Mouse (Mus musculus) hindbrain, embryonic 11.5 days (tissue): ENCODE results near the gene Adipor1. TPM values are rescaled to one million over a fixed set of nuclear protein-coding genes. Genes with fewer than 3 reads are reported as not detected.

Source experiments
- ATAC-seq: fragments of 200-750 bp; cut with Nextera tagmentation; 2 replicates; pipeline ENCODE4 v1.8.0; 2017; ENCODE audit warnings: mild to moderate bottlenecking, moderate TSS enrichment, moderate library complexity; ENCODE audit not compliant: low FRiP score
- DNase-seq: peaks from one replicate; pipeline ENCODE4 v3.0.0-alpha.2; 2015; ENCODE audit warnings: low spot score
- H3K27ac ChIP-seq: fragments of 300-500 bp; sonication (generic); 2 replicates; pipeline ENCODE4 v1.5.1; 2014; ENCODE audit warnings: mild to moderate bottlenecking, low read depth, low read length
- H3K27me3 ChIP-seq: fragments of 300-500 bp; sonication (generic); 2 replicates; pipeline ENCODE4 v1.6.1; 2014; ENCODE audit warnings: mild to moderate bottlenecking, low read length, moderate library complexity, mixed read lengths; ENCODE audit not compliant: control insufficient read depth, insufficient read depth
- H3K36me3 ChIP-seq: fragments of 300-500 bp; sonication (generic); 2 replicates; pipeline ENCODE4 v1.6.1; 2014; ENCODE audit warnings: mild to moderate bottlenecking, low read length, moderate library complexity, mixed read lengths; ENCODE audit not compliant: control insufficient read depth, insufficient read depth
- H3K4me1 ChIP-seq: fragments of 300-500 bp; sonication (generic); replicated peaks from 2 replicates; pipeline ENCODE4 v1.6.1; 2014; ENCODE audit warnings: low read length, mixed read lengths; ENCODE audit not compliant: control insufficient read depth, insufficient read depth
- H3K4me2 ChIP-seq: fragments of 300-500 bp; sonication (generic); replicated peaks from 2 replicates; pipeline ENCODE4 v1.6.1; 2014; ENCODE audit warnings: mild to moderate bottlenecking, low read depth, low read length
- H3K4me3 ChIP-seq: fragments of 300-500 bp; sonication (generic); 2 replicates; pipeline ENCODE4 v1.5.1; 2014; ENCODE audit warnings: low read depth, low read length
- H3K9ac ChIP-seq: fragments of 300-500 bp; sonication (generic); 2 replicates; pipeline ENCODE4 v1.6.1; 2014; ENCODE audit warnings: low read depth, low read length
- H3K9me3 ChIP-seq: fragments of 300-500 bp; sonication (generic); 2 replicates; pipeline ENCODE4 v1.6.1; 2016; ENCODE audit warnings: low read length; ENCODE audit not compliant: control insufficient read depth
- WGBS: fragments of 180-500 bp; shearing (Covaris S2); extraction: QIAGEN DNeasy Blood & Tissue Kit; methylation state at CpG from one replicate; pipeline ENCODE4 v1.1.7; 2014; 5-methylcytosine and 5-hydroxymethylcytosine counted together
- polyA plus RNA-seq: library from polyadenylated mRNA; unstranded; fragments of >200 nt; fragmentation: Nextera tagmentation; extraction: Ambion mirVana; gene quantifications from 2 replicates; pipeline ENCODE4 v1.2.1, GENCODE M21; 2014

The Adipor1 gene
- polyA plus RNA-seq, 1 experiment from 2014 or later, result 81.7 TPM

DNA sequence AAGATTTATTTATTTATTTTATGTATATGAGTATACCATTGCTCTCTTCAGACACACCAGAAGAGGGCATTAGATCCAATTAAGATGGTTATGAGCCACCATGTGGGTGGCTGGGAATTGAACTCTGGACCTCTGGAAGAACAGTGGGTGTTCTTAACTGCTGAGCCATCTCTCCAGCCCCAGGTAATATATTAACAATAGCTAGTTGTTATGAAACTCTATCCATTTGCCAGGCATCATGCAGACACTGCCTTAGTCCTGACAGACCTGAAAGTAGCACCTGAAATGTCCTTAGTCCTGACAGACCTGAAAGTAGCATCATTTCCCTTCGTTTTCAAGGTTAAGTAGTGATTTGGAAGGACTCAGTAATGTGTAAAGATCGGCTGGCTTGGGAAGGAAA lies 1.1 kb upstream of the Adipor1 start:
- DNase-seq (no peak), ATAC-seq (no peak)
- Histone ChIP-seq H3K9me3 (no peaks in the 10 kb centered on the region), H3K27me3 (no peaks in the 10 kb centered on the region), H3K4me1 (peaks cover 5% of the 10 kb centered on the region; the same call in 1 of the 2 replicates), H3K4me3 (no peak overlapping the region), H3K36me3 (0 out of 2 replicates have a peak, but pooled peaks cover 2% of the 10 kb centered on the region), H3K9ac (no peak overlapping the region; the same call in 1 of the 2 replicates), H3K27ac (no peak overlapping the region), H3K4me2 (peak overlapping the region; percentile 27; the same call in 1 of the 2 replicates)
- 51% methylated on average over 2 of the region's 2 CpGs for WGBS

DNA sequence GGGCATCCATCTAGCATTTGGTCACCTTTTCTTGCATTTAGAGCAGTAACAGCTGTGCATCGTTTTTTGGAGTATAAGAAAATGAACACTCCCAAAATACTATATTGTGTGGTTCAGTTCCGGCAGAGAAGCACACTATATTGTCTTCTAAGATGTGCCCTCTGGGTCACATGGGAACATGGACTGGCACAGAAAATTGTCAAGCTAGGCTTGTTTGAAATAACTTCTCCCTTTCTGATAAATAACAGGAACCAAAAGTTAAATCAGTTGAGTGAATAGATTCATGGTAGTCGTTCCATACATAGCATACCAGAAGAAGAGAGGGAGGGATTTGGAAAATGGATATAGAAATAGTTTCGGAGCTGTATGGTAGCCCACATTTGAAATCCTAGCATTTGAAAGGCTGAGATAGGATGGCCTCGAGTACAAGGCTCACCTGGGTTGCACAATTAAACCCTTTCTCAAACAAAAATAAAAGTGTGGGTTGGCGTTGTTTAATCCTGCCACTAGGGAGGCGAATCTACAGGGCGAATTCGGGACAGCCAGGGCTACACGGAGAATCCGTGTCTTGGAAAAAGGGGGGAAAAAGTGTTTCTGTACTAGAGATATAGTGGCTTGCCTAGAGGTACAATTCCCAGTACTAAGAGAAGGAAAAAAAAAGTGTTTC lies 544 bp upstream of the Adipor1 start:
- Histone ChIP-seq H3K36me3 (no peaks in the 10 kb centered on the region), H3K27me3 (no peaks in the 10 kb centered on the region), H3K4me3 (peak overlapping the region; percentile 90), H3K4me1 (peaks cover 5% of the 10 kb centered on the region; the same call in 1 of the 2 replicates), H3K27ac (0 out of 2 replicates have a peak overlapping the region, but pooled peaks have one; percentile 24), H3K9ac (peak overlapping the region; percentile 2), H3K9me3 (no peaks in the 10 kb centered on the region), H3K4me2 (peak overlapping the region; percentile 27)
- ATAC-seq, result peak; percentile 54
- DNase-seq, result no peak
- 14% methylated on average over 11 of the region's 11 CpGs for WGBS

DNA sequence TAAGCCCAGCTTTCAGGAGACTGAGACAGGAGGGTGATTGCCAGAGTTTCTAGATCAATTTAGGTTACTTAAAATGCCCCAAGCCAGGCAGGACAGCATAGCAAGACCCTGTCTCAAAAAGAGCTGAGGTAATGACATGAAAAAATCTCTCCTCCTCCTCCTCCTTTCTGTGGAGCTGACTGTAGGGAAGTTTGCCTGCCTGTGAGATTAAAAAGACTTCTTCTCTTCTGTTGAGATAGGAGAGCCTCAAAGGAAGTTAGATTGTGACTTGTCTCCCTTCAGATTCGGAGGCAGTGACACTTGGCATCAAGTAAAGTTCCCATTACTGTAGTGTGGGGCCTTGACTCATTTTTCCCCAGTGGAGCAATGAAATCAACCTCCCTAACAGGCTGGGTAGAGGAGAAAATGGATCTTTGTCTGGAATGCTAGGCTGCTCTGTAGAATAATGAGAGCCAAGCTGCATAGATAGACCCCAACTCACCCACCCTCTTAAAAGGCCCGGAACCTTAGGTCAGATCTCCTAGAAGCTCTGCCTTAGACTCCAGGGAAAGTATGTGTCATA lies 3.3 kb downstream of the Adipor1 start:
- H3K9me3 ChIP-seq, result no peaks in the 10 kb centered on the region
- ATAC-seq (no peak), DNase-seq (no peak)
- H3K9ac ChIP-seq, result no peak overlapping the region
- H3K4me3 ChIP-seq, result no peak overlapping the region
- no peak overlapping the region for H3K4me2 ChIP-seq
- H3K27ac ChIP-seq, result no peak overlapping the region
- 86% methylated on average over 2 of the region's 2 CpGs for WGBS
- H3K4me1 ChIP-seq, result peaks cover 5% of the 10 kb centered on the region; the same call in 1 of the 2 replicates
- no peaks in the 10 kb centered on the region for H3K27me3 ChIP-seq
- no peaks in the 10 kb centered on the region for H3K36me3 ChIP-seq

DNA sequence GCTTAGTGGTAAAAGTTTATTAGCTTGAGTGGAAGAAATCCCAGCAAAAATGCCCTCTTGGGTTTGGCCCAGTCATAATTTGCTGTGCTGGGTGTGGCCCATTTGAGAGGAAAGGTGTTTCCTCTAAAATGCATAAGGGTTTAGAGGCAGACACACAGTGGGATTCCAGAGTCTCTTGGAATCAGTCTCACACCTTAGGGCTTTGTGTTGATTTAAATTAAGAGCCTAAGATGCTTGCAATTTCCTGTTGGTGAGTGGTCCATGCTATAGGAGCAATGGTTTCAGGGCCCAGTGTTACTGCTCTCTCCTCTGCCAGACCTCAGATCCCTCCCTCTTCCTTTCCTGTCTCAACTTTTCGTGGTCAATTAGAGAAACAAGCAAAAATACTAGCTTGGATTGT lies 4.0 kb downstream of the Adipor1 start:
- no peaks in the 10 kb centered on the region for H3K36me3 ChIP-seq
- H3K4me3 ChIP-seq, result no peak overlapping the region
- no peak overlapping the region for H3K27ac ChIP-seq
- no peaks in the 10 kb centered on the region for H3K9me3 ChIP-seq
- 80% methylated on average over 1 of the region's 1 CpGs for WGBS
- no peak overlapping the region for H3K4me2 ChIP-seq
- peaks cover 5% of the 10 kb centered on the region; the same call in 1 of the 2 replicates for H3K4me1 ChIP-seq
- H3K27me3 ChIP-seq, result no peaks in the 10 kb centered on the region
- ATAC-seq (no peak), DNase-seq (no peak)
- no peak overlapping the region for H3K9ac ChIP-seq

DNA sequence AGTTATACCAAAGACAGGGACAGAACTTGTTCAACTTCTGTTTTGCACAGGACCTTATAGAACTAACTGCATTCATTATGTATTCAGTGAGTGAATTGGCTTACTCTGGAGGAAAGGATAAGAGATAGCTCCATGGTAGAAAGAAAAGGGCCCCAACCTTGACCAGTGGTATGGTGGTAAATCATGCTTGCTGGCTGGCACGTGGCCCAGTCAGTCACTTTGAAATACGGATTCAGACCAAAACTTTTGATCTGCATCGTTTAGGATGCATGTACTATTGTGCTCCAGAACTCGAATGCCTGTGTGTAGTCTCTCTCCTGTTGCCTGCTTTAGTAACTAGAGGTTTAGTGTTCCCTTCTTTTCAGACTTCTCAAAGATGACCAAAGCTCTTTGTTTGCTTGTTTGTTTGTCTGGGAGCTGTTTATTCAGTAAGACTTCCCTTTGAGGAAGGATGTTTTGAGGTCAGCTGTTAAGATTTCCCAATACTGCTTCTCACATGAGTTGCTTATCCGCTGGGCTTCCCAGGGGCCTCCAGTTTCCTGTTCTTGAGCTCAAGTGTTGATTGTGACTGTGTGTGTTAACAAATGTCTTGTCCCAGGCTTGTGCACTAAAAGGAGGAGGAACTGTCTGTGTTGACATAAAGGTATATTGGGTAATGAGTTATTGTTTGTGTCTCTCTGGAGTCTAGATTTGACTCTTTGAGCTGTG lies 4.7 kb downstream of the Adipor1 start:
- WGBS, result 78% methylated on average over 5 of the region's 5 CpGs
- Histone ChIP-seq H3K36me3 (0 out of 2 replicates have a peak, but pooled peaks cover 3% of the 10 kb centered on the region), H3K27ac (no peak overlapping the region), H3K4me2 (no peak overlapping the region), H3K9me3 (no peaks in the 10 kb centered on the region), H3K27me3 (no peaks in the 10 kb centered on the region), H3K4me3 (no peak overlapping the region), H3K9ac (no peak overlapping the region), H3K4me1 (peaks cover 5% of the 10 kb centered on the region; the same call in 1 of the 2 replicates)
- DNase-seq, result no peak
- ATAC-seq, result no peak

DNA sequence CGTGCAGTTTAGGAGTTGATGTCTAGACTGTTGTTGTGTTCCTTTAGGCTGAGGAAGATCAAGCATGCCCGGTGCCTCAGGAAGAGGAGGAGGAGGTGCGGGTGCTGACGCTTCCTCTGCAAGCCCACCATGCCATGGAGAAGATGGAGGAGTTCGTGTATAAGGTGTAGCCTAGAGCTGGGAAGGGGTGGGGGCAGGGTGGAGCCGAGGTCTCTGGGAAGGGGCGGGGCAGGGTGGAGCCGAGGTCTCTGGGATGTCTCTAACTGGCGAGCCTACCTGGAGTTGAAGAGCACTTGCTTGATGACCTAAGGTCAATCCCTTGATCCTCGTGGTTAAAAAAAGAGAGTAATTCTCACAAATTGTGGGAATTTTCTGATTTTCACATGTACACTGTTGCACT lies 8.7 kb downstream of the Adipor1 start:
- Histone ChIP-seq H3K4me2 (no peak overlapping the region), H3K4me3 (no peak overlapping the region), H3K36me3 (0 out of 2 replicates have a peak, but pooled peaks cover 9% of the 10 kb centered on the region), H3K27ac (no peak overlapping the region), H3K27me3 (no peaks in the 10 kb centered on the region), H3K9ac (no peak overlapping the region), H3K4me1 (no peaks in the 10 kb centered on the region), H3K9me3 (no peaks in the 10 kb centered on the region)
- DNase-seq, result no peak
- ATAC-seq, result no peak
- WGBS, result 79% methylated on average over 10 of the region's 10 CpGs

DNA sequence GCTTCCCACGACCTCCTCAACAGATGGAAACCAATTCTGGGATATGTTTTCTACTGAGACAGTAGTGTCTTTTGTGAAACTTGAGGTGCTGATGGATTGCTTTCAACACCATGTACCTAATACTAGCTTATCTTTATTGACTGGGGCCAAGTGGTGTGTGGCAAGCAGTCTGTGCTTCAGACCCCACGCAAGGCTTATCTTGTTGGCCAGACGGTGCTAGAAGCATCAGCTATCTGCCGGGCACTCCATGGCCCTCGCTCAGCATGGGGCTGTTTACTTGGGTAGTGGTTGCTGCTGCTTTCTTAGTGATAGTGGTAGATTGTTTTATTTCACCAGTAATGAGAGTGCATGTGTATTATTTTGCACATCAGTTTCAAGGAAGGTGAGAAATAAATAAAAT lies 11.1 kb downstream of the Adipor1 start:
- Histone ChIP-seq H3K27me3 (no peaks in the 10 kb centered on the region), H3K4me1 (no peaks in the 10 kb centered on the region), H3K9ac (no peak overlapping the region), H3K4me3 (no peak overlapping the region), H3K36me3 (0 out of 2 replicates have a peak, but pooled peaks cover 9% of the 10 kb centered on the region), H3K27ac (no peak overlapping the region), H3K4me2 (no peak overlapping the region), H3K9me3 (no peaks in the 10 kb centered on the region)
- DNase-seq (no peak), ATAC-seq (no peak)
- 79% methylated on average over 5 of the region's 5 CpGs for WGBS

DNA sequence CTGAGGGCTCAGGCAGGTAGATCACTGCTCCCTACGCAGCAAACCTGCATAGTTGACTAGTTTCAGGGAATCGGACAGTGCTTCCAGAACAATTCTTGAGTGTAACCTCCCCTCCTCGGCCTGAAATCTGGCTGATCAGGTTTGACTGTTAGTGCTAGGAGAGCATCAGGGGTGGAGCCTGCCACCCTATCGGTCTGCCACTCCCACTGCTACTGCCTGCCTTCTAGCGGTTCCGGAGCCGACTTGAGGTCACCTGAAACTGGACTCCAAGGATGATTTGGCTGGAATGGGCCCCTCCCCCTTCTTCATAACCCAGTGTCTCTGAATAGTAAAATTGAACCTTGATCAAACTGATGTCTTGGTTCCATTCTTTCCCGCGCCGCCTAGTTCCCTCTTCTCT lies 17.8 kb downstream of the Adipor1 start:
- no peak for DNase-seq
- Histone ChIP-seq H3K4me1 (no peaks in the 10 kb centered on the region), H3K27me3 (no peaks in the 10 kb centered on the region), H3K4me2 (no peak overlapping the region), H3K27ac (no peak overlapping the region), H3K36me3 (0 out of 2 replicates have a peak, but pooled peaks cover 5% of the 10 kb centered on the region), H3K4me3 (no peak overlapping the region), H3K9ac (no peak overlapping the region), H3K9me3 (no peaks in the 10 kb centered on the region)
- ATAC-seq, result no peak
- 86% methylated on average over 10 of the region's 10 CpGs for WGBS
